Mouse (Mus musculus) bone marrow, adult 2 months (tissue): ENCODE data around the gene Ppp3r1.

Experiments used
- CTCF ChIP-seq: fragments of 200-500 bp; IDR thresholded peaks from 2 replicates; pipeline ENCODE4 v1.5.1; 2011; ENCODE audit warnings: low read length, control low read depth; ENCODE audit not compliant: control insufficient read depth, insufficient read depth
- POLR2A ChIP-seq: fragments of 200-500 bp; IDR thresholded peaks from 2 replicates; pipeline ENCODE4 v1.6.1; 2011; ENCODE audit warnings: low read depth, mild to moderate bottlenecking, control low read depth, low read length, borderline replicate concordance; ENCODE audit not compliant: control insufficient read depth

DNA sequence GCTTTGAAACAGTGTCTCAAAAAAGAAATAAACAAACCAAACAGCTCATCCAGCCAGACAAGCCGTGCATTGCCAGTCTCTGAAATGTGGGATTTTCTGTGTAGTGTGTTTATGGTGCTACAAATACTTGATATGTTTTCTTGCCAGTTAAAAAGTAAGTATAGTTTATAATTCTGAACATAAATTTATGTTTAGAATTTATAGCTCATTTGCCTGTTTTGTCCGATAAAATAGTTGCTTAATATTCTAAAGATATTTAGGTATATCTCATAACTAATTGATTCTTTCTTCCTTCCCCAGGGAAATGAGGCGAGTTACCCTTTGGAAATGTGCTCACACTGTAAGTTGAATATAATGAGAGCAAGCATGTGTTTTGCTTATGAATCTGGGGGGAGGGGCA is 22.7 kb downstream of the Ppp3r1 start, which contains the start of gene Wdr92:
- TF ChIP-seq CTCF: no peak
- TF ChIP-seq POLR2A: no peak
